Mouse (Mus musculus): ENCODE results near the gene E2f2. TPM values are rescaled to one million over a fixed set of nuclear protein-coding genes. Genes with fewer than 3 reads are reported as not detected.

Gene E2f2
- polyA plus RNA-seq, 1 experiment from 2014 or later: 8.1 TPM

- no peak overlapping the region for H3K27ac ChIP-seq
- H3K4me3 ChIP-seq (replicated peaks): no peak overlapping the region
- no peaks in the 10 kb centered on the region for H3K27me3 ChIP-seq (replicated peaks)
- H3K36me3 ChIP-seq: no peaks in the 10 kb centered on the region
- ATAC-seq: no peak
- H3K9ac ChIP-seq: no peak overlapping the region
- H3K4me1 ChIP-seq (replicated peaks): 0 out of 2 replicates have a peak, but pooled peaks cover 6% of the 10 kb centered on the region
- no peaks in the 10 kb centered on the region for H3K9me3 ChIP-seq
- 82% methylated on average over 3 of the region's 3 CpGs for WGBS
- no peak overlapping the region for H3K4me2 ChIP-seq (replicated peaks)
Measured at GRCm38 (mm10) chr4:136167701-136168100, 4.5 kb upstream of the E2f2 start.

GRCm38 (mm10) chr4:136170401-136170800 lies 1.8 kb upstream of the E2f2 start:
- Histone ChIP-seq H3K36me3 (no peaks in the 10 kb centered on the region), H3K4me1 (replicated peaks) (peaks cover 24% of the 10 kb centered on the region), H3K9ac (no peak overlapping the region), H3K4me3 (replicated peaks) (no peak overlapping the region), H3K9me3 (no peaks in the 10 kb centered on the region), H3K27me3 (replicated peaks) (no peaks in the 10 kb centered on the region), H3K4me2 (replicated peaks) (no peak overlapping the region), H3K27ac (no peak overlapping the region)
- no peak for ATAC-seq
- 74% methylated on average over 4 of the region's 4 CpGs for WGBS

- WGBS: 38% methylated on average over 12 of the region's 12 CpGs
- H3K9ac ChIP-seq: peak overlapping the region; percentile 60; the same call in 1 of the 2 replicates
- ATAC-seq: 0 out of 2 replicates have a peak, but pooled peaks have one; percentile 7
- H3K9me3 ChIP-seq: no peaks in the 10 kb centered on the region
- H3K27me3 ChIP-seq (replicated peaks): no peaks in the 10 kb centered on the region
- H3K4me3 ChIP-seq (replicated peaks): peak overlapping the region; percentile 75
- no peak overlapping the region for H3K27ac ChIP-seq
- H3K4me2 ChIP-seq (replicated peaks): peak overlapping the region; percentile 97
- no peaks in the 10 kb centered on the region for H3K36me3 ChIP-seq
- H3K4me1 ChIP-seq (replicated peaks): peaks cover 34% of the 10 kb centered on the region
Measured at GRCm38 (mm10) chr4:136171455-136171854, 739 bp upstream of the E2f2 start.

GRCm38 (mm10) chr4:136172542-136173209 lies 482 bp downstream of the E2f2 start:
- no peaks in the 10 kb centered on the region for H3K36me3 ChIP-seq
- no peaks in the 10 kb centered on the region for H3K27me3 ChIP-seq (replicated peaks)
- peak overlapping the region; percentile 72 for H3K27ac ChIP-seq
- ATAC-seq: peak; percentile 19
- peak overlapping the region; percentile 65 for H3K9ac ChIP-seq
- peak overlapping the region; percentile 75 for H3K4me3 ChIP-seq (replicated peaks)
- H3K4me1 ChIP-seq (replicated peaks): peaks cover 46% of the 10 kb centered on the region
- peak overlapping the region; percentile 97 for H3K4me2 ChIP-seq (replicated peaks)
- WGBS: under 1% methylated on average over 65 of the region's 67 CpGs
- no peaks in the 10 kb centered on the region for H3K9me3 ChIP-seq

- peak overlapping the region; percentile 97 for H3K4me2 ChIP-seq (replicated peaks)
- 6% methylated on average over 14 of the region's 14 CpGs for whole genome bisulfite sequencing
- no peaks in the 10 kb centered on the region for H3K27me3 ChIP-seq (replicated peaks)
- no peaks in the 10 kb centered on the region for H3K9me3 ChIP-seq
- H3K36me3 ChIP-seq: no peaks in the 10 kb centered on the region
- no peak for ATAC-seq
- peaks cover 52% of the 10 kb centered on the region for H3K4me1 ChIP-seq (replicated peaks)
- H3K4me3 ChIP-seq (replicated peaks): peak overlapping the region; percentile 75
- H3K27ac ChIP-seq: peak overlapping the region; percentile 72
- peak overlapping the region; percentile 65 for H3K9ac ChIP-seq
Measured at GRCm38 (mm10) chr4:136173210-136173715, 1.1 kb downstream of the E2f2 start.

- no peaks in the 10 kb centered on the region for H3K27me3 ChIP-seq (replicated peaks)
- H3K4me2 ChIP-seq (replicated peaks): peak overlapping the region; percentile 97
- peaks cover 54% of the 10 kb centered on the region for H3K4me1 ChIP-seq (replicated peaks)
- ATAC-seq: peak; percentile 50
- 0 out of 2 replicates have a peak overlapping the region, but pooled peaks have one; percentile 17 for H3K9ac ChIP-seq
- H3K9me3 ChIP-seq: no peaks in the 10 kb centered on the region
- H3K36me3 ChIP-seq: no peaks in the 10 kb centered on the region
- WGBS: 58% methylated on average over 13 of the region's 13 CpGs
- H3K27ac ChIP-seq: peak overlapping the region; percentile 70
- peak overlapping the region; percentile 75; the same call in 1 of the 2 replicates for H3K4me3 ChIP-seq (replicated peaks)
Measured at GRCm38 (mm10) chr4:136174216-136175193, 2.3 kb downstream of the E2f2 start.

- H3K4me3 ChIP-seq (replicated peaks): no peak overlapping the region
- ATAC-seq: no peak
- no peaks in the 10 kb centered on the region for H3K9me3 ChIP-seq
- no peaks in the 10 kb centered on the region for H3K27me3 ChIP-seq (replicated peaks)
- no peaks in the 10 kb centered on the region for H3K36me3 ChIP-seq
- H3K4me2 ChIP-seq (replicated peaks): 0 out of 2 replicates have a peak overlapping the region, but pooled peaks have one; percentile 19
- H3K27ac ChIP-seq: 0 out of 2 replicates have a peak overlapping the region, but pooled peaks have one; percentile 45
- no peak overlapping the region for H3K9ac ChIP-seq
- WGBS: 62% methylated on average over 10 of the region's 10 CpGs
- H3K4me1 ChIP-seq (replicated peaks): peaks cover 64% of the 10 kb centered on the region
Measured at GRCm38 (mm10) chr4:136176022-136176552, 3.9 kb downstream of the E2f2 start.

GRCm38 (mm10) chr4:136177244-136177611 lies 5.0 kb downstream of the E2f2 start:
- H3K36me3 ChIP-seq: no peaks in the 10 kb centered on the region
- H3K27ac ChIP-seq: peak overlapping the region; percentile 81
- H3K4me2 ChIP-seq (replicated peaks): 0 out of 2 replicates have a peak overlapping the region, but pooled peaks have one; percentile 19
- H3K9me3 ChIP-seq: no peaks in the 10 kb centered on the region
- H3K27me3 ChIP-seq (replicated peaks): no peaks in the 10 kb centered on the region
- WGBS: 38% methylated on average over 8 of the region's 8 CpGs
- peaks cover 62% of the 10 kb centered on the region for H3K4me1 ChIP-seq (replicated peaks)
- ATAC-seq: no peak
- no peak overlapping the region for H3K4me3 ChIP-seq (replicated peaks)
- H3K9ac ChIP-seq: no peak overlapping the region

- Histone ChIP-seq H3K27ac (peak overlapping the region; percentile 81), H3K36me3 (no peaks in the 10 kb centered on the region), H3K9ac (no peak overlapping the region), H3K4me1 (replicated peaks) (peaks cover 62% of the 10 kb centered on the region), H3K4me3 (replicated peaks) (no peak overlapping the region), H3K27me3 (replicated peaks) (no peaks in the 10 kb centered on the region), H3K9me3 (no peaks in the 10 kb centered on the region), H3K4me2 (replicated peaks) (peak overlapping the region; percentile 19)
- peak; percentile 77 for ATAC-seq
- WGBS: 44% methylated on average over 11 of the region's 11 CpGs
Measured at GRCm38 (mm10) chr4:136177612-136178474, 5.6 kb downstream of the E2f2 start.

GRCm38 (mm10) chr4:136178475-136178921 lies 6.3 kb downstream of the E2f2 start:
- Histone ChIP-seq H3K9ac (no peak overlapping the region), H3K4me1 (replicated peaks) (peaks cover 57% of the 10 kb centered on the region), H3K4me2 (replicated peaks) (no peak overlapping the region), H3K4me3 (replicated peaks) (no peak overlapping the region), H3K27ac (peak overlapping the region; percentile 81), H3K27me3 (replicated peaks) (no peaks in the 10 kb centered on the region), H3K36me3 (no peaks in the 10 kb centered on the region), H3K9me3 (no peaks in the 10 kb centered on the region)
- ATAC-seq: no peak
- WGBS: 82% methylated on average over 12 of the region's 12 CpGs

- Histone ChIP-seq H3K4me3 (replicated peaks) (no peak overlapping the region), H3K36me3 (no peaks in the 10 kb centered on the region), H3K4me2 (replicated peaks) (0 out of 2 replicates have a peak overlapping the region, but pooled peaks have one; percentile 46), H3K9ac (no peak overlapping the region), H3K27me3 (replicated peaks) (no peaks in the 10 kb centered on the region), H3K27ac (no peak overlapping the region), H3K4me1 (replicated peaks) (peaks cover 50% of the 10 kb centered on the region), H3K9me3 (no peaks in the 10 kb centered on the region)
- 90% methylated on average over 7 of the region's 7 CpGs for WGBS
- ATAC-seq: no peak
Measured at GRCm38 (mm10) chr4:136179456-136179855, 7.3 kb downstream of the E2f2 start.

All from intestine, embryonic 15.5 days (tissue).